Mouse (Mus musculus): ENCODE results near the gene Ankrd50. TPM values are rescaled to one million over a fixed set of nuclear protein-coding genes. Genes with fewer than 3 reads are reported as not detected.

Gene Ankrd50
- total RNA-seq, 4 experiments from 2014 or later = 44.6 to 60.4 (median 47.6) TPM

GRCm38 (mm10) chr3:38466880-38467405 is 17.7 kb downstream of the Ankrd50 start:
- DNase-seq (ENCODE audit: low spot score in 2 of 2) = no peak

DNA sequence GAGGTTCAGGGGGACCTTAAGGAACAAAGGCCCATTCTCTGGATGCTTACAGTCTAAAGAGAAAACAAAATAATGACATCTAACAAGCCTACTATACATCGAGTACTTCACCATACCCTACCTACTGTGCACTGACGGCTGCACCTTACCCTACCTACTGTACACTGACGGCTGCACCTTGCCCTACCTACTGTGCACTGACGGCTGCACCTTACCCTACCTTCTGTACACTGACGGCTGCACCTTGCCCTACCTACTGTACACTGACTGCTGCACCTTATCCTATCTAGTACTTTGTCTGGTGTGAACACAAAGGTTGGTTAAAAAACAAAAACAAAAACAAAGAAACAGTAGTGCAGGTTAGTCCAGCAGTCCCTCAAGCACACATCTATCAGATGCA is 18.5 kb downstream of the Ankrd50 start:
- no peak for DNase-seq (ENCODE audit: low spot score in 2 of 2)

- DNase-seq (ENCODE audit: low spot score in 2 of 2) = no peak
Measured at GRCm38 (mm10) chr3:38463149-38463548, 21.5 kb downstream of the Ankrd50 start.

DNA sequence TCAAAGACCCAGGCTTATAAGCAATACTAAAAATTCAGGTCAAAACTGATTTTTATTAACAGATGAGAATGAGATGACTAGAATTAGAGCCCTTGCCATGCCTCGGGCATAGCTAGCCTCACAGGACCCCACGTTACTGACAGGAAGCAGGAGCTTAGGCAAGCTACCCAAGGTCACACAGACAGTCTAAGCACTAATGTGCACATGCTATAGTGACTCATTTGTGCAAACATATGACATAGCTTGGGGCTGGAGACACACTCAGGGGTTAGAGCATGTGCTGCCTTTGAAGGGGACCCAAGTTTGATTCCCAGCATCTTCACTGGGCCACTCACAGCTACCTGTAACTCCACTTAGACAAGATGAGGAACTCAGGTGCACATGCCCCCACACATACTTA is 22.9 kb downstream of the Ankrd50 start:
- DNase-seq (ENCODE audit: low spot score in 2 of 2) = no peak

DNA sequence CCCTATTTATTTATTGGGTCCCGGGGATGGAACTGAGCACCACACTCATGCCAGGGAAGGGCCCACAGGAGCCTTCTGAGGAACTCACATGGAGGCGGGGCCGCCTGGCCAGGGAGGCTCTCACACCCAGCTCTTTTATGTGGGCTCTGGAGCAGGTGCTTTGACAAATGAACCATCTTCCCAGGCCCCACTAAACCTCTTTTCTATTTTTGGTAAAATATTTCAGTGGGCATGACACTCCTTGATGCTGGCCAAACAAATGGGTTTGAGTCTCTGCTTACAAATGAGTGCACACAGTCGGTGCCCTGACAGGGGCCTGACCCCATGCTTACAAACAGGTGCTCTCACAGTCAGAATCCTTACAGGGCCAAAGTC is 24.4 kb downstream of the Ankrd50 start:
- no peak for DNase-seq (ENCODE audit: low spot score in 2 of 2)

GRCm38 (mm10) chr3:38459507-38460249 is 25.0 kb downstream of the Ankrd50 start:
- DNase-seq (ENCODE audit: low spot score in 2 of 2) = no peak

GRCm38 (mm10) chr3:38457041-38457440 is 27.6 kb downstream of the Ankrd50 start:
- DNase-seq (ENCODE audit: low spot score in 2 of 2) = no peak

DNA sequence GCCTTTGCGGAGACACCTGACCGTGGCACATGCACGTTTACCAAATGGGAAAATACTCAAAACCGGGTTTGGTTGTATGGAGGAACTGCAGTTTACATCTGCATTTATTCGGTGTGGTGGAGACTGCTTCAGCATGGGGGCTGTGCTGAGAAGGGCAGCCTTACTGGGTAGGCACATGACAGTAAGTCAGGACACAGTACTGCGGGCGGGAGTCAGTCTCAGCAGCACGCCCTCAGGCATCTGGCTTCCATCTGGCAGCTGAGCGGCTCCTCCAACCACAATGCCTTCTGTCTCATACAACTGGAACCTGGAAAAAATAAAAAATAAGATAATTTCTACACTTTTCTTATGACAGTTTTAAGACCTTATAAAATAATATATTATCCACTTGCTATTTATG is 32.4 kb downstream of the Ankrd50 start:
- DNase-seq (ENCODE audit: low spot score in 2 of 2) = peak; percentile 28 to 37

DNA sequence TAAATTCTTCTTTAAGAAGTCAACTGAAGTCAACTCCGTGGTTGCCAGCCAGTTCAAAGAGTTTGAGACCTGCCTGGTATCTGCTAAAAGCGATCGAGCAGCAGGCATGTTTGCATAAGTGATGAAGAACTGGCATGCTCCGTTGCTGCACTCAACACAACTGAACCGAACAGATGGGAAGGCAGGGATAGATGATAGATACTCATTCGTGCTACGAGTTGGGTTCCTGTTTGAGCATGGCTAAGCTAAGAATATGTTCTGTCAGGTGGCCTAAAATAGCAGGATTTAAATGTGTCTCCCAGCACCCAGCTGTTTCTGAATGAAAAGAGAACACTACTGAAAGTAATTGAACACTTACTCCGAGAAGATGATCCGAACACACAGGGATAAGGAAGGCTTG is 38.1 kb downstream of the Ankrd50 start:
- peak; percentile 55 to 69 for DNase-seq (ENCODE audit: low spot score in 2 of 2)

DNA sequence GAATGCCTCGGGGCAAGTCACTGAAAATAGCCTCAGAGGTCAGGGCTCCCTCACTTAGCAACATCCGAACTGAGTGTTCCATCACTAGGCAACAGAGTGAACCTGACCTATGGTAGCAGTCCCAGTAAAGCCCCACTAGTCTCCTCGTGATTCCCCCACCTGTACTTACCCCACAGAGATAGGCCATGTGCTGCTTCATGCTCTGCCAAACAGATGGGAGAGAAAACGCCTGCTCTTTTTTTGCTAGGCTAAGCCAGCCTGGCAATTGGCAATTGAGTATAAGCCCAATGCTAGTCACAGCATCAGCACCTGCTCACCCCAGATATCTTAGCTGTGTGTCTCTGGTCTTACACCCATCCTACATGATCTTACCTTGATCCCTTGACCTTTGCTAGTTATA is 40.8 kb downstream of the Ankrd50 start:
- peak in 1 of 2 experiments; percentile 36 for DNase-seq (ENCODE audit: low spot score in 2 of 2)

- no peak for DNase-seq (ENCODE audit: low spot score in 2 of 2)
Measured at GRCm38 (mm10) chr3:38440564-38440991, 44.1 kb downstream of the Ankrd50 start.

GRCm38 (mm10) chr3:38436596-38436995 is 48.0 kb downstream of the Ankrd50 start:
- no peak for DNase-seq (ENCODE audit: low spot score in 2 of 2)

GRCm38 (mm10) chr3:38435828-38436227 is 48.8 kb downstream of the Ankrd50 start:
- DNase-seq (ENCODE audit: low spot score in 2 of 2) = no peak

- DNase-seq (ENCODE audit: low spot score in 2 of 2) = no peak
Measured at GRCm38 (mm10) chr3:38434486-38434885, 50.2 kb downstream of the Ankrd50 start.

DNA sequence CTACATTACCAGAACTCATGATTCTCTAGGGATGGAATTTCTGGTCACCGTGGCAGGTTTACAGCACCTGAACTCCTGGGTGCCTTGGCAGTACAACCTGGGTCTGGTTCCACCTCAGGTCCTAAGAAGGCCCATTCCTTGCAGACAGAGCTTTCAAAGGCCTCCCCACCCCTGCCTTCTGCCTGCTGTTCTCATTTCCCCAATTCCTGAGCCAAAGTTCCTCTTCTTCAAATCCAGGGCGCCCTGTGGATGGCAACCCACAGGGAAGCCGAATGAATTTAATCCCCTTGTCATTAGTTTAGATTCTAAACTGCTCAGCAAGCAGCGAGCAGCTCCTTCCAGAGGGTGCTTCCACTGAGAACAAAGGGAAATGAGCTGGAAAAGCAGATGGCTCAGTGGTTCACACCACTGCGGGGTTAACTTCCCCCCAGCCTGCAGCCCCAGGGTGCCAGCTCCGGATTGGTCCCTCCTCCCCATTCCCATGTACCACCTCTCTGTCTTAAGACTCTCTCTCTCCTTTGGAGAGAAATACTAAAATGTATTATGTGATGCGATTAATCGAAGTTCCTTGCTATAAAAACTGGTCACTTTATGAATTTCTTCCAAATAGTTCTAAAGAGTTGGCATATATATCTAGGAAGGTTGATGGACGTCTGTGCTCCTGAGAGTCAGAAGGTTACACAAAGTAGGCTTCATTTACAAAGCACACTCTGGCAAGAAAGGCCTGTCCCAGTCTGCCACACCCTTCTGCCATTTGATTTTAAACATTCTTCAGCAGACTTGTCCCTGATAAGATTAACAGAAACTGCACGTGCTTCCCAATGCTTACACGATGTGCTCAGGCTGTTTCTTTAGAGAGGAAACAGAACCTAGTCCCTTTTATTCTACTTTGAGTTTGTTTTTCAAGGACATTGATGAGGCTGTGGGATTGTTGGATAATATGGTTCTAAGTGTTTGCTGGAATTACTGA is 50.9 kb downstream of the Ankrd50 start:
- no peak for DNase-seq (ENCODE audit: low spot score in 2 of 2)

DNA sequence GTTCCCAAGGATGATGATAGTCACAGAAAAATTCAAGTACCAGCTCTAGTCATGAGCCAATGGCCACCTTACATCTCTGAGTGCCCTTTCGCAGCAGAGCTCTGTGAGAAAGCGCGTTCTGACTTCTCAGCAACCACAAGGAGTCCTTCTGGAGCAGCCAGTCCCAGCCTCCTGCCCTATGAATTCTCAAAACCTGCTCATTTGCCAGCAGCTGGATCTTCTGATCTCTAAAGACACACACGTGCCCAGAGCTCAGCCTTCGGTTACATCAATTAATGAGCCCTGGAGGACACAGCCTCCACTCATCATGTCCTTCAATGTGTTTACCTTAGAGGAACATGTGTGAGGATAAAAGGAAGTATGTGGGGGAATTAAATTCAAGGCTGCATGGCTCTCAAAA is 53.2 kb downstream of the Ankrd50 start:
- no peak for DNase-seq (ENCODE audit: low spot score in 2 of 2)

- no peak for DNase-seq (ENCODE audit: low spot score in 2 of 2)
Measured at GRCm38 (mm10) chr3:38431042-38431441, 53.6 kb downstream of the Ankrd50 start.

DNA sequence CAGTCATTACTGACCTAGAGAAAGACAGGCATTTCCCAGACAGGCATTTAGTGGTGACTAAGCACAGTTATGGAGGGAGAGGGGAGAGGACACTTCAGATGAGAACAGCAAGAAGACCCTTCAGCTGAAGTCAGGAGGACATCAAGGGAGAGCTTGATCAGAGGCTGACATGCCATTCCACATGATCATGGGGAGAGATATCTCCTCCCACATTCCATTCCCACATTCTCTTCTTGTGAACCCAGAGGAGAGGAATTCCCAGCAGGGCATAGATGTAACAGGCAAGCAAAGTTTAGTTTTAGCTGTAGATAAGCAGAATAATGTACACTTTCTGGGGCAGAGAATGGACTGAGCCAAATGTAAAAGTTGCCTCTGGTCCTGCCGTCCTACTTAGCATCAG is 57.4 kb downstream of the Ankrd50 start:
- no peak for DNase-seq (ENCODE audit: low spot score in 2 of 2)

GRCm38 (mm10) chr3:38423966-38424365 is 60.7 kb downstream of the Ankrd50 start:
- DNase-seq (ENCODE audit: low spot score in 2 of 2) = no peak

DNA sequence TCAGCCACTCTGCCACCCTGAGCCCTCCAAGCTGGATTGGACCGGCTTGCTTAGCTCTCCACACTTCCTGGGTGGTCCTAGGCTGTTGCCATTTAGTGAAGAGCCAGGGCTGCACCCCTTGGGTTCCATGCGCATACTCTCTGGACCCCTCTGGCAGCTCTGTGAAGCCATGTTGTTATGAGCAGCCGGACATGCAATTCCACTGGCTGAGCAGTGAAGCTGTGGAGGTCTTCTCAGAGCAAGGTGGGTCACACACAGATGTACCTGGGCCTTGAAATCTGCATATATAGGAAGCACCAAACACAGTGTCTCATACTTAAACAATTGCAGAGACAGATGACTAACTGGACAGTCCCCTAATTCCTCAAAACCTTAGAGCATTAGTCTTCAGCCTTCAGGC is 64.7 kb downstream of the Ankrd50 start:
- DNase-seq (ENCODE audit: low spot score in 2 of 2) = no peak

DNA sequence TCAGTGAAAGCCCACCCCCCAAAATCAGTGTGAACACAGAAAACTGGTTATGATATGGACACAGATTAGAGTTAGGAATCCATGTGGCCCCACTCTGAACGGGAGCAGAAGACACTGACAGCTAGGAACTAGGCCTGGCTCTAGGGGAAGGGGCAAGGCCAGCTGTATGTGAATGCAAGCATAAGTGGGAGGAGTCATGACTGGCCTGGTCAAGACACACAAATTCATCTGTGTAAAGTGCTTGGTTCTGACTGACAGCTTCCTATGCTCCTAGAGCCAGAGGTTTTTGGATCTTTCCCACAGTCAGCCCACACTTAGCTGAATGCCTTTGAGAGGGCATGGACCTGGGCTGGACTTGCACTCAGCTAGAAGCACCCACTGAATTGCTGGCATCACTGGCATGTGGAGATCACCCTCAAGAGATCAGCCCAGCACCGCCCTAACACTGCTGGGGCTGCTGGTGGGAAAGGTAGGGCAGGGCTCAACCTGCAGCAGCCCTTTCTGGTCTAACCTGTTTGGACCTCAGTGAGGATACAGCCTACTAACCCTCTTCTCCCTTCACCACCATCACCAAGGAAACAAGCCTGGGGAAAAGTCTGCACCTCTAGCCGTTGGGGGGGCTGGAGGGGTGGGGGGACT is 69.2 kb downstream of the Ankrd50 start:
- no peak for DNase-seq (ENCODE audit: low spot score in 2 of 2)

All from layer of hippocampus, adult 8-10 months (tissue).